Mouse (Mus musculus) bone marrow, adult 2 months (tissue): ENCODE measurements around the gene Dguok.

Experiments used
- CTCF ChIP-seq: fragments of 200-500 bp; IDR thresholded peaks from 2 replicates; pipeline ENCODE4 v1.5.1; 2011; ENCODE audit warnings: low read length, control low read depth; ENCODE audit not compliant: control insufficient read depth, insufficient read depth
- POLR2A ChIP-seq: fragments of 200-500 bp; IDR thresholded peaks from 2 replicates; pipeline ENCODE4 v1.6.1; 2011; ENCODE audit warnings: low read depth, mild to moderate bottlenecking, control low read depth, low read length, borderline replicate concordance; ENCODE audit not compliant: control insufficient read depth

GRCm38 (mm10) chr6:83437225-83437624 is 69.5 kb downstream of the Dguok start:
- TF ChIP-seq CTCF (no peak), POLR2A (no peak)
